Mouse (Mus musculus): Measurements from ENCODE around the gene Olfr27. TPM values are rescaled to one million over a fixed set of nuclear protein-coding genes. Genes with fewer than 3 reads are reported as not detected.

The Olfr27 gene
- polyA plus RNA-seq (2015; fragmentation: Nextera tagmentation; extraction: Ambion mirVana): not detected in 2 replicates

GRCm38 (mm10) chr9:39127831-39128230 lies at the start of gene Olfr27:
Olfr27 (plus strand) TSS chr9:39128131.
- no peak within 1 kb of the TSS for H3K27ac ChIP-seq (replicated peaks)

GRCm38 (mm10) chr9:39078787-39079186 lies 49.1 kb upstream of the Olfr27 start, which contains the start of gene Olfr938:
Olfr938 (minus strand) TSS chr9:39078887.
- H3K4me1 ChIP-seq (replicated peaks): no peaks in the 10 kb centered on the region
- ATAC-seq (ENCODE audit: low read depth): no peak
- WGBS: 91% methylated on average over 2 of the region's 2 CpGs
- H3K36me3 ChIP-seq: no peaks in the 10 kb centered on the region
- no peaks in the 10 kb centered on the region for H3K27me3 ChIP-seq
- H3K27ac ChIP-seq (replicated peaks): no peak within 1 kb of the TSS
- H3K4me2 ChIP-seq: no peak within 1 kb of the TSS
- H3K9ac ChIP-seq: no peak within 1 kb of the TSS
- no peak within 1 kb of the TSS for H3K4me3 ChIP-seq
- H3K9me3 ChIP-seq: no peaks in the 10 kb centered on the region

More at GRCm38 (mm10) chr9:39127831-39128230, at the start of gene Olfr27:
- Histone ChIP-seq H3K27me3 (no peaks in the 10 kb centered on the region), H3K9ac (no peak within 1 kb of the TSS), H3K4me3 (no peak within 1 kb of the TSS), H3K36me3 (no peaks in the 10 kb centered on the region), H3K4me2 (no peak within 1 kb of the TSS), H3K4me1 (replicated peaks) (no peaks in the 10 kb centered on the region), H3K9me3 (no peaks in the 10 kb centered on the region)
- no peak for ATAC-seq (ENCODE audit: low read depth)

GRCm38 (mm10) chr9:39127326-39127725 lies 605 bp upstream of the Olfr27 start:
- no peak for ATAC-seq (ENCODE audit: low read depth)
- no peak overlapping the region for H3K4me3 ChIP-seq
- H3K4me2 ChIP-seq: no peak overlapping the region
- no peaks in the 10 kb centered on the region for H3K4me1 ChIP-seq (replicated peaks)
- no peaks in the 10 kb centered on the region for H3K36me3 ChIP-seq
- WGBS: 81% methylated on average over 1 of the region's 1 CpGs
- H3K27ac ChIP-seq (replicated peaks): no peak overlapping the region
- H3K27me3 ChIP-seq: no peaks in the 10 kb centered on the region
- no peak overlapping the region for H3K9ac ChIP-seq
- no peaks in the 10 kb centered on the region for H3K9me3 ChIP-seq

- WGBS: 67% methylated on average over 1 of the region's 1 CpGs
- ATAC-seq (ENCODE audit: low read depth): no peak
- Histone ChIP-seq H3K36me3 (no peaks in the 10 kb centered on the region), H3K9ac (no peak overlapping the region), H3K27me3 (no peaks in the 10 kb centered on the region), H3K9me3 (no peaks in the 10 kb centered on the region), H3K4me1 (replicated peaks) (no peaks in the 10 kb centered on the region), H3K27ac (replicated peaks) (no peak overlapping the region), H3K4me2 (no peak overlapping the region), H3K4me3 (no peak overlapping the region)
Observed at GRCm38 (mm10) chr9:39152401-39152800, 24.5 kb downstream of the Olfr27 start.

- H3K4me3 ChIP-seq: no peak within 1 kb of the TSS
- H3K27me3 ChIP-seq: no peaks in the 10 kb centered on the region
- no peak for ATAC-seq (ENCODE audit: low read depth)
- WGBS: 92% methylated on average over 5 of the region's 5 CpGs
- H3K9me3 ChIP-seq: 0 out of 2 replicates have a peak, but pooled peaks cover 4% of the 10 kb centered on the region
- no peak within 1 kb of the TSS for H3K27ac ChIP-seq (replicated peaks)
- no peak within 1 kb of the TSS for H3K9ac ChIP-seq
- H3K4me1 ChIP-seq (replicated peaks): no peaks in the 10 kb centered on the region
- no peak within 1 kb of the TSS for H3K4me2 ChIP-seq
- no peaks in the 10 kb centered on the region for H3K36me3 ChIP-seq
Observed at GRCm38 (mm10) chr9:39166004-39166403, 38.1 kb downstream of the Olfr27 start, which contains the start of gene Olfr943. Olfr943 (plus strand) TSS chr9:39166304.

Other genes with a start within 250 kb of the Olfr27 start
- gene Olfr930, start 198.3 kb upstream of the Olfr27 start, polyA plus RNA-seq (2015; fragmentation: Nextera tagmentation; extraction: Ambion mirVana): not detected in 2 replicates
- gene Olfr933, start 155.8 kb upstream of the Olfr27 start, polyA plus RNA-seq (2015; fragmentation: Nextera tagmentation; extraction: Ambion mirVana): not detected in 2 replicates
- gene Olfr934, start 139.8 kb upstream of the Olfr27 start, polyA plus RNA-seq (2015; fragmentation: Nextera tagmentation; extraction: Ambion mirVana): not detected in 2 replicates
- not detected in 2 replicates for gene Olfr935, start 128.4 kb upstream of the Olfr27 start, polyA plus RNA-seq (2015; fragmentation: Nextera tagmentation; extraction: Ambion mirVana)
- not detected in 2 replicates for gene Olfr146, start 104.8 kb upstream of the Olfr27 start, polyA plus RNA-seq (2015; fragmentation: Nextera tagmentation; extraction: Ambion mirVana)
- gene Olfr937, start 63.2 kb upstream of the Olfr27 start, polyA plus RNA-seq (2015; fragmentation: Nextera tagmentation; extraction: Ambion mirVana): not detected in 2 replicates
- gene Olfr938, start 49.2 kb upstream of the Olfr27 start, polyA plus RNA-seq (2015; fragmentation: Nextera tagmentation; extraction: Ambion mirVana): not detected in 2 replicates
- gene Olfr943, start 38.2 kb downstream of the Olfr27 start, polyA plus RNA-seq (2015; fragmentation: Nextera tagmentation; extraction: Ambion mirVana): not detected in 2 replicates
- gene Olfr944, start 73.8 kb downstream of the Olfr27 start, polyA plus RNA-seq (2015; fragmentation: Nextera tagmentation; extraction: Ambion mirVana): not detected in 2 replicates
- not detected in 2 replicates for gene Olfr1537, start 121.9 kb downstream of the Olfr27 start, polyA plus RNA-seq (2015; fragmentation: Nextera tagmentation; extraction: Ambion mirVana)
- gene Olfr945, start 148.7 kb downstream of the Olfr27 start, polyA plus RNA-seq (2015; fragmentation: Nextera tagmentation; extraction: Ambion mirVana): not detected in 2 replicates
- not detected in 2 replicates for gene Olfr948, start 197.9 kb downstream of the Olfr27 start, polyA plus RNA-seq (2015; fragmentation: Nextera tagmentation; extraction: Ambion mirVana)